Mouse (Mus musculus) left cerebral cortex, adult 2 months (tissue): ENCODE results near the gene Gpr142. TPM values are rescaled to one million over a fixed set of nuclear protein-coding genes. Genes with fewer than 3 reads are reported as not detected.

Experiments
- DNase-seq, 2 experiments: peaks; one replicate each; pipeline ENCODE4 v3.0.0; 2021 to 2022; ENCODE audit warnings: low spot score in 2 of 2, mixed read lengths in 1 of 2; ENCODE audit errors: extremely low spot score in 1 of 2
- H3K27ac ChIP-seq: fragments of 200-600 bp; 2 replicates; pipeline ENCODE4 v1.8.1; 2022
- H3K4me3 ChIP-seq: fragments of 200-600 bp; 2 replicates; pipeline ENCODE4 v1.8.1; 2022
- CTCF ChIP-seq: fragments of 200-600 bp; IDR thresholded peaks from 2 replicates; pipeline ENCODE4 v1.8.1; 2022; ENCODE audit warnings: antibody characterized with exemption, mild to moderate bottlenecking, moderate library complexity
- intact Hi-C: fragments of 180-260 bp; cut with DNase I; formaldehyde crosslinking; loops from one replicate; pipeline ENCODE4 v1.15.1; 2025
- total RNA-seq, 2 experiments: library from RNA; stranded (reverse); gene quantifications; 2 replicates each; pipeline ENCODE4 v1.2.3; 2021

Gene Gpr142
- total RNA-seq, 2 experiments from 2014 or later: not detected

GRCm38 (mm10) chr11:114847008-114847407 lies 48.3 kb downstream of the Gpr142 start:
- intact Hi-C loops: no loop called here
- Histone ChIP-seq H3K27ac (no peak overlapping the region), H3K4me3 (no peak overlapping the region)
- no peak for DNase-seq
- TF ChIP-seq CTCF: no peak

- Histone ChIP-seq H3K4me3 (no peak overlapping the region), H3K27ac (no peak overlapping the region)
- no peak for DNase-seq
- intact Hi-C loops: no loop called here
- TF ChIP-seq CTCF: no peak
These were observed 50.8 kb downstream of the Gpr142 start for GRCm38 (mm10) chr11:114849572-114849971.

- no peak overlapping the region for H3K4me3 ChIP-seq
- H3K27ac ChIP-seq: no peak overlapping the region
- intact Hi-C loops: loop anchor here (5.0 kb wide), 1 partner anchor 33 kb away; no protein-coding TSS in a partner anchor
- TF ChIP-seq CTCF: no peak
- DNase-seq: no peak
These were observed 51.3 kb downstream of the Gpr142 start for GRCm38 (mm10) chr11:114850066-114850451.

GRCm38 (mm10) chr11:114850452-114851268 lies 51.9 kb downstream of the Gpr142 start, which contains the start of gene Gprc5c:
TSS of gene Gprc5c (plus strand) at chr11:114851152.
- DNase-seq: no peak
- intact Hi-C loops: loop anchor here (5.0 kb wide), 1 partner anchor 33 kb away; no protein-coding TSS in a partner anchor
- no peak for TF ChIP-seq CTCF
- Histone ChIP-seq H3K4me3 (peak within 1 kb of the TSS; percentile 51), H3K27ac (peak within 1 kb of the TSS; percentile 65)

GRCm38 (mm10) chr11:114851269-114851607 lies 52.5 kb downstream of the Gpr142 start:
- Histone ChIP-seq H3K27ac (peak overlapping the region; percentile 65), H3K4me3 (peak overlapping the region; percentile 51)
- intact Hi-C loops: loop anchor here (5.0 kb wide), 1 partner anchor 34 kb away; no protein-coding TSS in a partner anchor
- no peak for TF ChIP-seq CTCF
- no peak for DNase-seq

GRCm38 (mm10) chr11:114851608-114852310 lies 53.0 kb downstream of the Gpr142 start:
- Histone ChIP-seq H3K27ac (peak overlapping the region; percentile 65), H3K4me3 (peak overlapping the region; percentile 51)
- intact Hi-C loops: loop anchor here (5.0 kb wide), 1 partner anchor 34 kb away; no protein-coding TSS in a partner anchor
- peak in 1 of 2 experiments; percentile 20 for DNase-seq
- no peak for TF ChIP-seq CTCF

GRCm38 (mm10) chr11:114852311-114853173 lies 53.8 kb downstream of the Gpr142 start:
- peak overlapping the region; percentile 51 for H3K4me3 ChIP-seq
- TF ChIP-seq CTCF: no peak
- H3K27ac ChIP-seq: no peak overlapping the region; the same call in 1 of the 2 replicates
- intact Hi-C loops: loop anchor here (5.0 kb wide), 1 partner anchor 35 kb away; no protein-coding TSS in a partner anchor
- DNase-seq: no peak

GRCm38 (mm10) chr11:114853174-114853838 lies 54.6 kb downstream of the Gpr142 start:
- no peak overlapping the region for H3K27ac ChIP-seq
- no peak for DNase-seq
- TF ChIP-seq CTCF: no peak
- intact Hi-C loops: loop anchor here (5.0 kb wide), 1 partner anchor 36 kb away; no protein-coding TSS in a partner anchor
- H3K4me3 ChIP-seq: no peak overlapping the region

GRCm38 (mm10) chr11:114854581-114854980 lies 55.9 kb downstream of the Gpr142 start:
- Histone ChIP-seq H3K27ac (no peak overlapping the region), H3K4me3 (no peak overlapping the region)
- DNase-seq: no peak
- intact Hi-C loops: loop anchor here (5.0 kb wide), 1 partner anchor 37 kb away; no protein-coding TSS in a partner anchor
- no peak for TF ChIP-seq CTCF

GRCm38 (mm10) chr11:114856125-114856524 lies 57.4 kb downstream of the Gpr142 start:
- TF ChIP-seq CTCF: no peak
- H3K27ac ChIP-seq: no peak overlapping the region
- no peak for DNase-seq
- H3K4me3 ChIP-seq: no peak overlapping the region
- intact Hi-C loops: no loop called here

Other genes starting within 250 kb of the Gpr142 start
- gene Rpl38, start 130.4 kb upstream of the Gpr142 start, total RNA-seq: 100 to 1,000 TPM; 817 to 866 TPM
- 10 to 100 TPM; 18.5 to 18.6 TPM for gene Ttyh2, start 123.5 kb upstream of the Gpr142 start, total RNA-seq
- gene Dnaic2, start 71.5 kb upstream of the Gpr142 start, total RNA-seq: 1 to 10 TPM in 1 of 2 experiments, under 1 TPM in 1; 1.00 to 1.8 TPM
- gene Kif19a, start 33.5 kb upstream of the Gpr142 start, total RNA-seq: 1 to 10 TPM; 3.2 to 3.6 TPM
- 10 to 100 TPM; 29.5 to 29.8 TPM for gene Btbd17, start 3.0 kb upstream of the Gpr142 start, total RNA-seq
- 1 to 10 TPM; 4.0 to 5.4 TPM for gene Gprc5c, start 52.2 kb downstream of the Gpr142 start, total RNA-seq
- under 1 TPM; 0.56 to 0.84 TPM for gene Cd300a, start 91.1 kb downstream of the Gpr142 start, total RNA-seq
- not detected for gene Cd300lb, start 135.5 kb downstream of the Gpr142 start, total RNA-seq
- gene Cd300c, start 170.2 kb downstream of the Gpr142 start, total RNA-seq: not detected
- under 1 TPM in 1 of 2 experiments, not detected in 1; 0.14 TPM for gene Cd300ld, start 191.0 kb downstream of the Gpr142 start, total RNA-seq
- 1 to 10 TPM; 3.6 to 3.9 TPM for gene Cd300c2, start 203.0 kb downstream of the Gpr142 start, total RNA-seq
- not detected for gene Cd300ld2, start 217.3 kb downstream of the Gpr142 start, total RNA-seq
- gene Cd300ld4, start 228.1 kb downstream of the Gpr142 start, total RNA-seq: not detected
- gene Cd300ld5, start 238.8 kb downstream of the Gpr142 start, total RNA-seq: under 1 TPM; 0.77 to 0.96 TPM
- under 1 TPM in 1 of 2 experiments, not detected in 1; 0.77 TPM for gene Cd300ld3, start 249.5 kb downstream of the Gpr142 start, total RNA-seq